Mouse (Mus musculus): ENCODE results near the gene Tmem132b. TPM values are rescaled to one million over a fixed set of nuclear protein-coding genes. Genes with fewer than 3 reads are reported as not detected.
A peak's percentile ranks its signal among the peaks of the same experiment; 100 is the strongest.

Gene Tmem132b
- polyA plus RNA-seq, 1 experiment from 2014 or later = 2.1 TPM

GRCm38 (mm10) chr5:125520930-125521590 is 10.5 kb upstream of the Tmem132b start:
- Histone ChIP-seq H3K9ac (no peak overlapping the region), H3K9me3 (replicated peaks) (no peaks in the 10 kb centered on the region), H3K27me3 (no peaks in the 10 kb centered on the region), H3K36me3 (ENCODE audit: poor library complexity, severe bottlenecking) (peaks cover 21% of the 10 kb centered on the region), H3K4me3 (no peak overlapping the region), H3K4me1 (no peaks in the 10 kb centered on the region), H3K27ac (no peak overlapping the region), H3K4me2 (no peak overlapping the region)
- ATAC-seq = no peak
- 24% methylated on average over 15 of the region's 15 CpGs for WGBS

- no peak overlapping the region for H3K9ac ChIP-seq
- 0 out of 2 replicates have a peak, but pooled peaks cover 4% of the 10 kb centered on the region for H3K27me3 ChIP-seq
- no peak for ATAC-seq
These were observed 8.2 kb upstream of the Tmem132b start for GRCm38 (mm10) chr5:125523361-125523760.

DNA sequence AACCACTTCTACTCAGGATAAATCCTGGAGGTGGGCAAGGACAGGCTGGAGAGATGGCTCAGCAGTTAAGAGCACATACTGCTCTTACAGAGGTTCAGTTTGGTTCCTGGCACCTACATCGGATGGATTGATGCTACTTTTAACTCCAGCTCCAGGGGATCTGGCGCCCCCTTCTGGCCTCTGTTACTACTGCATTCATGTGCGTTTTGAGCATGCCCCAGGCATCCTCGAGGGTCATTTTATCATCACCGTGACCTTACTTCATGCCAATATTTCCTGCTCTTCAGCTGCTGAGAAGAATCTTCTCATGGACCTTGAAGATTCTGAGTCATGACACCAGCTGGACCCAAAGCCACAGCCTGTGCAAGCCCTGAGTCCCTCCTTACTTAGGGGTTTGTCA is 6.1 kb upstream of the Tmem132b start:
- 0 out of 2 replicates have a peak, but pooled peaks cover 2% of the 10 kb centered on the region for H3K36me3 ChIP-seq (ENCODE audit: poor library complexity, severe bottlenecking)
- ATAC-seq = no peak
- 65% methylated on average over 5 of the region's 5 CpGs for WGBS
- no peaks in the 10 kb centered on the region for H3K4me1 ChIP-seq
- no peak overlapping the region for H3K9ac ChIP-seq
- H3K27me3 ChIP-seq = peaks cover 16% of the 10 kb centered on the region
- no peak overlapping the region for H3K4me3 ChIP-seq
- H3K4me2 ChIP-seq = no peak overlapping the region
- H3K9me3 ChIP-seq (replicated peaks) = peaks cover 5% of the 10 kb centered on the region
- no peak overlapping the region for H3K27ac ChIP-seq

More at GRCm38 (mm10) chr5:125523361-125523760, 8.2 kb upstream of the Tmem132b start:
- Histone ChIP-seq H3K4me2 (no peak overlapping the region), H3K27ac (no peak overlapping the region), H3K36me3 (ENCODE audit: poor library complexity, severe bottlenecking) (0 out of 2 replicates have a peak, but pooled peaks cover 2% of the 10 kb centered on the region), H3K4me3 (no peak overlapping the region), H3K9me3 (replicated peaks) (peaks cover 5% of the 10 kb centered on the region), H3K4me1 (no peaks in the 10 kb centered on the region)
- WGBS = 88% methylated on average over 2 of the region's 2 CpGs

DNA sequence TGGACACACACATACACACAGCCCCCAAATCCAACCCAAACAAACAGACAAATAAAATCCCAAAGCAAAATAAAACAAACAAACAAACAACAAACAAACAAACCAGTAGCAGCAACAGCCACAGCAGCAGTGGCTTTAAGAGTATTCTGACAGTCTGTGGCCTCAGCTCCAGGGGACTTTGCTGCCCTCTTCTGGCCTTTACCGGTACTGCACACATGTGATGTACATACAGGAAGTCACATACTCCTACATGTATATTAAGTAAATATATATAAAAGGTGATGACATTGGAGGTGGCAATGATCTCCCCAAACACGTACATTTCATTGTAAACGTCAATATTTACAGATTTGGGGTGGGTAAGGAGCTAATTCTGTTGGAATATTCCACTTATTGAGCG is 5.1 kb upstream of the Tmem132b start:
- Histone ChIP-seq H3K4me3 (no peak overlapping the region), H3K9ac (no peak overlapping the region), H3K4me1 (peaks cover 3% of the 10 kb centered on the region), H3K27ac (no peak overlapping the region), H3K9me3 (replicated peaks) (peaks cover 5% of the 10 kb centered on the region), H3K36me3 (ENCODE audit: poor library complexity, severe bottlenecking) (0 out of 2 replicates have a peak, but pooled peaks cover 2% of the 10 kb centered on the region), H3K27me3 (peaks cover 23% of the 10 kb centered on the region), H3K4me2 (no peak overlapping the region)
- 72% methylated on average over 4 of the region's 4 CpGs for WGBS
- no peak for ATAC-seq

DNA sequence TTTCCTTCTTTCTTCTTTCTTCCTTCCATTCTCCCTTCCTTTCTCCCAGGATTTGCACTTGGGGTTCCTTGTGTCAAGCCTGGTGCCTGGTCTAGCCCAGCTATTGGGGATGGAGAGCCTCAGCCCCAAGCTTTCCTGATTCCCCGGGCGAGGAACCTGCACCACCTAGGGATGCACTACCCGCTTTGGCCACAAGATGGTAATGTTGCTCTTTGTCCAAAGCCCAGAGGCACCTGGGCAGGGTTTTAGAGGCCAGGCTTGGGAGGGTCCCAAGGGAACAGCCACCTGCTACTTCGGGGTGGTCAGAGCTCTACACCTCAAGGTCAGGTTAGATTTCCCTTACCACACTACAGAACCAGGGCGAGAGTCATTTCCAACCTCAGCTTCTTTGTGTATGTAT is 2.5 kb upstream of the Tmem132b start:
- ATAC-seq = 0 out of 2 replicates have a peak, but pooled peaks have one; percentile 19
- H3K36me3 ChIP-seq (ENCODE audit: poor library complexity, severe bottlenecking) = no peaks in the 10 kb centered on the region
- peaks cover 48% of the 10 kb centered on the region for H3K27me3 ChIP-seq

DNA sequence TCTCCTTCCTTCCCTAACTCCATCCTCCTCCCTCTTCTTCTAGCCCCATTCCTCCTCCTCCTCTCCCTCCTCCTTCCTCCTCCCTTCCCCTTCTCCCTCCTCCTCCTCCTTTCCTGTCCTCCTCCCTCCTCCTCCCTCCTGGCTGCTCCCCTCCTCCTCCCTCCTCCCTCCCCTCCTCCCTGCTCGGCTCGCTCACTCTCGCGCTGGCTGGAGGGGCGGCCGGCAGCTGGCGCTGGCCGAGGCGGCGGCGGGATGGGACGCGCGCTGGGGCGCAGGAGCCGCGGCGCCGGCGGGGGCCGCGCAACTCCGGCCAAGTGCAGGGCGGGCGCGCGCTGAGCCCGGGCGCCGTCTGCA is 594 bp downstream of the Tmem132b start:
- Histone ChIP-seq H3K27me3 (peaks cover 74% of the 10 kb centered on the region), H3K27ac (peak overlapping the region; percentile 14; the same call in 1 of the 2 replicates)

More for the DNA sequence above, 2.5 kb upstream of the Tmem132b start:
- Histone ChIP-seq H3K4me1 (peaks cover 24% of the 10 kb centered on the region), H3K4me3 (no peak overlapping the region), H3K9me3 (replicated peaks) (peaks cover 5% of the 10 kb centered on the region), H3K9ac (no peak overlapping the region), H3K27ac (no peak overlapping the region), H3K4me2 (no peak overlapping the region)
- 1% methylated on average over 5 of the region's 5 CpGs for WGBS

DNA sequence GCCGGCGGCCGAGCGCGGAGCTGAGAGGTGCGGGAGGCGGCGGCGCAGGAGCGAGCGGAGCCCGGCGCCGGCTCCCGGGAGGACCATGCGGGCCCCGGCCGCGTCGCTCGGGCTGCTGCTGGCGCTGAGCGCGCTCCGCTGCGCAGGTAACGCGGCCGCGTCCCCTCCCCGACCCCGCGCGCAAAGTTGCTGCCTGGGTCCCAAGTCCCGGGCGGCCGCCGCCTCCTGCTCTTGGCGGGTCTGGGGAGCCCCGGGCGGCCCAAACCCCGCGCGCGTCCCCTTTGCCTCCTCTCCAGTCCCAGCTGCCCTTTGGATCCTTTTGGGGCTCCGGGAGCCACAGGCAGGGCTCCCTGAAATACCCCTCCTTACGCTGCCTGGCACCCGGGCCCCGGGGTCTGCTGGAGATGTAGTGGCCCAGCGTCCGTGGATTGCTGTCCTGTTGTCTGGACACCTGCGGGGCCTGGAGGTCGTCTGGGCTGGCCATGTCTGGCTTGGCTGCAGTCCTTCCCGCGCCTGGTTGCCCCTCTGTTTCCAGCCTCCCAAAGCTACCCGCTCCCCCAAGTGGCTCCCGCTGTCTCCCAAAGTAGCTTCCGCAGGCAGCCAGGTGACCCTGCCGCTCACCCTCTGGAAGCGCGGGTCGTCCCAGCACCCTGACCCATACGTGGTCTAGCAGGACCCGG is 1.1 kb downstream of the Tmem132b start:
- Histone ChIP-seq H3K27me3 (peaks cover 74% of the 10 kb centered on the region), H3K4me2 (peak overlapping the region; percentile 94), H3K4me1 (peaks cover 37% of the 10 kb centered on the region), H3K27ac (peak overlapping the region; percentile 14; the same call in 1 of the 2 replicates), H3K9ac (peak overlapping the region; percentile 75), H3K36me3 (ENCODE audit: poor library complexity, severe bottlenecking) (no peaks in the 10 kb centered on the region), H3K4me3 (peak overlapping the region; percentile 61), H3K9me3 (replicated peaks) (no peaks in the 10 kb centered on the region)
- 0% methylated on average over 51 of the region's 64 CpGs for WGBS
- ATAC-seq = peak; percentile 37

More for the DNA sequence above, 594 bp downstream of the Tmem132b start:
- 0% methylated on average over 29 of the region's 30 CpGs for WGBS
- Histone ChIP-seq H3K4me3 (peak overlapping the region; percentile 61), H3K4me2 (peak overlapping the region; percentile 94), H3K9ac (peak overlapping the region; percentile 75), H3K4me1 (peaks cover 37% of the 10 kb centered on the region), H3K36me3 (ENCODE audit: poor library complexity, severe bottlenecking) (no peaks in the 10 kb centered on the region), H3K9me3 (replicated peaks) (no peaks in the 10 kb centered on the region)
- ATAC-seq = peak; percentile 69

GRCm38 (mm10) chr5:125533225-125533900 is 1.8 kb downstream of the Tmem132b start:
- peak overlapping the region; percentile 61 for H3K4me3 ChIP-seq
- H3K4me2 ChIP-seq = peak overlapping the region; percentile 94
- WGBS = 1% methylated on average over 24 of the region's 24 CpGs
- peaks cover 70% of the 10 kb centered on the region for H3K27me3 ChIP-seq
- H3K9me3 ChIP-seq (replicated peaks) = no peaks in the 10 kb centered on the region
- H3K36me3 ChIP-seq (ENCODE audit: poor library complexity, severe bottlenecking) = no peaks in the 10 kb centered on the region
- H3K9ac ChIP-seq = peak overlapping the region; percentile 75
- no peak overlapping the region for H3K27ac ChIP-seq
- H3K4me1 ChIP-seq = peaks cover 37% of the 10 kb centered on the region
- no peak for ATAC-seq

- peak overlapping the region; percentile 61 for H3K4me3 ChIP-seq
- peaks cover 68% of the 10 kb centered on the region for H3K27me3 ChIP-seq
- H3K27ac ChIP-seq = no peak overlapping the region
- peaks cover 37% of the 10 kb centered on the region for H3K4me1 ChIP-seq
- WGBS = 8% methylated on average over 7 of the region's 7 CpGs
- no peak for ATAC-seq
- H3K4me2 ChIP-seq = peak overlapping the region; percentile 94
- no peaks in the 10 kb centered on the region for H3K9me3 ChIP-seq (replicated peaks)
- peak overlapping the region; percentile 75; the same call in 1 of the 2 replicates for H3K9ac ChIP-seq
- no peaks in the 10 kb centered on the region for H3K36me3 ChIP-seq (ENCODE audit: poor library complexity, severe bottlenecking)
These were observed 2.6 kb downstream of the Tmem132b start for GRCm38 (mm10) chr5:125534168-125534610.

DNA sequence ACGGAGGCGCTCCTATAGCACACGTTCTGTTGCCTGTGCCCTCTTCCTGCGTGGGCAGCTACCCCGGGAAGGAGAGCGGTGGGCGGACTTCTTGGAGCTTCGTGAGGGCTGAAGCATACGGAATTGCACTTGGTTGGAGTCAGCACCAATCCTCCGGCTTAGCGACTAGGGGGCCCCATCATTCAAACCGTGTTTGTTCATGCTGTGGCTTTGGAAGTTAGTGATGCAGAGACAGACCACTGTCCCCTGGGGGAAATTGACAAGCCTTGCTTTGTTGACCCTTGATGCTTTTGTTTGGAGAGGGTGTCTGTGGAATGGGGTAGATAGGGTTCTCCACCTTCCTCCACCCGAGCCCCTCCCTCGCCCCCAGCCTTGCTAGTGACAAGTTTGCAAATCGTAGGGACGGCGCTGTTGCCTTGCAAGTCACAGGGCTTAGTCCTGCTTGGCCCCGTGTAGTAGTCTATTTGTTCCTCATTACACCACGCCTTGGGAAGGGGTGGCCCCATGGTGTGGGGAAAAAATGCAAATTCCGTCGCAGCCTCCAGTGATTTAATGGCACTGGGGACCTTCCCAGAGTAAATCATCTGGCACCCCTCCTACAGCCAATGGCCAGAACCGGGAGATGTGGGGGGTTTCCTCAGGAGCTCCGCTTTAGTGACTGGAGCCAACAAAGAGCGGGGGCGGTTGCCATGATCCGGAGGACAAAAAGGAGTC is 3.2 kb downstream of the Tmem132b start:
- Histone ChIP-seq H3K4me3 (peak overlapping the region; percentile 61), H3K9ac (peak overlapping the region; percentile 10; the same call in 1 of the 2 replicates), H3K9me3 (replicated peaks) (no peaks in the 10 kb centered on the region), H3K4me2 (peak overlapping the region; percentile 94), H3K27me3 (peaks cover 63% of the 10 kb centered on the region), H3K36me3 (ENCODE audit: poor library complexity, severe bottlenecking) (no peaks in the 10 kb centered on the region), H3K27ac (no peak overlapping the region), H3K4me1 (peaks cover 37% of the 10 kb centered on the region)
- WGBS = under 1% methylated on average over 26 of the region's 26 CpGs
- ATAC-seq = peak; percentile 41; the same call in 1 of the 2 replicates

DNA sequence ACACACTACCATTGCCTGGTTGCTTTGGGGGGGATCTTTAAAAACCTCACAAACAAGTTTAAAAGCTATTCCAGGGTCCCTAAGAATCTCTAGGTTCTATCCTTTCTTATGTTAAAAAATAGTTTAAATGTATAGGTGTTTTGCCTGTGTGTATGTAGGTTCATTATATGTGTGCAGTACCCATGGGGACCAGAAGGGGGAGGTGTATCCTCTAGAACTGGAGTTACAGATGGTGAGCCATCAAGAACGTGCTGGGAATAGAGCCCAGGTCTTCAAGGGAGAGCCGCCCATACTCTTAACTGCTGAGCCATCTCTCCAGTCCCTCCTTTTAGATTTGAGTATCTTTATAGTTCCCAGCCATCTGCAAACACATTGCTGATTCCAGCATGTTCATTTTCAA is 13.5 kb downstream of the Tmem132b start:
- no peak overlapping the region for H3K9ac ChIP-seq
- H3K27ac ChIP-seq = no peak overlapping the region
- no peaks in the 10 kb centered on the region for H3K36me3 ChIP-seq (ENCODE audit: poor library complexity, severe bottlenecking)
- no peak overlapping the region for H3K4me2 ChIP-seq
- no peak overlapping the region for H3K4me3 ChIP-seq
- ATAC-seq = no peak
- H3K27me3 ChIP-seq = 0 out of 2 replicates have a peak, but pooled peaks cover 4% of the 10 kb centered on the region
- H3K4me1 ChIP-seq = peaks cover 24% of the 10 kb centered on the region
- 93% methylated on average over 2 of the region's 2 CpGs for WGBS
- 0 out of 2 replicates have a peak, but pooled peaks cover 6% of the 10 kb centered on the region for H3K9me3 ChIP-seq (replicated peaks)
